Mouse (Mus musculus): Measurements from ENCODE around the gene Klhl26.

Gene Klhl26

DNA sequence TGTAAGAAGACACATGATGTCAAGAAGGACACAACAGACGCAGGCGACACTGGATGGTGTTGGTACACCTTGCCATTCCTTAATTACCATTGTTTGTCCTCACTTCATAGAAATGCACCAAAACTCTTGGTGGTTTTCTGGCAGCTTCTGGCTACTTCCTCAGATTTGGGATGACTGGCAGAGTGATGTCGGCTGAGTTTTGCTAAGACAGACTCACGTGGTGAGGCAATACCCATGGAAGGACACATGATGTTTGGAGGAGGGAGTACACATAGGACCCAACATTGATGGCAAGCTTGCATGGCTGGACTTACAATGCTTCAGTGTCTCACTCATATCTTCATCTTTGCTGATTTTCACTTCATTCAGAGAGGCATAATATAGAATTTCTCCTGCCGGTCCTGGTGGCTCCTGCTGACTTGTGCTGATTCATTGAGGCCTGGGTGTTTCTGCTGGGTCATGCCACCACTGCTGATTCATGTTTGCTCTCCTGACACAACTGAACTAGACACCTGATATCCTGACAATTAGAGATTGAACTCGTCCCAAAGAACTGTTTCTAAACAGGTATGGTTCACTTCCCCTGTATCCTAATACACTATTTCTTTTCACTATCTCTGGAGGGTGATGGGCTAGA is 62.3 kb downstream of the Klhl26 start:
- peak in 1 of 2 experiments; percentile 45 for DNase-seq (ENCODE audit: low spot score in 2 of 2)

GRCm38 (mm10) chr8:70410281-70410680 is 66.5 kb downstream of the Klhl26 start:
- DNase-seq (ENCODE audit: low spot score in 2 of 2), result no peak

GRCm38 (mm10) chr8:70409455-70409871 is 67.3 kb downstream of the Klhl26 start:
- DNase-seq (ENCODE audit: low spot score in 2 of 2), result no peak

- no peak for DNase-seq (ENCODE audit: low spot score in 2 of 2)
Observed at GRCm38 (mm10) chr8:70409019-70409418, 67.7 kb downstream of the Klhl26 start.

- DNase-seq (ENCODE audit: low spot score in 2 of 2), result no peak
Observed at GRCm38 (mm10) chr8:70408301-70408700, 68.5 kb downstream of the Klhl26 start.

DNA sequence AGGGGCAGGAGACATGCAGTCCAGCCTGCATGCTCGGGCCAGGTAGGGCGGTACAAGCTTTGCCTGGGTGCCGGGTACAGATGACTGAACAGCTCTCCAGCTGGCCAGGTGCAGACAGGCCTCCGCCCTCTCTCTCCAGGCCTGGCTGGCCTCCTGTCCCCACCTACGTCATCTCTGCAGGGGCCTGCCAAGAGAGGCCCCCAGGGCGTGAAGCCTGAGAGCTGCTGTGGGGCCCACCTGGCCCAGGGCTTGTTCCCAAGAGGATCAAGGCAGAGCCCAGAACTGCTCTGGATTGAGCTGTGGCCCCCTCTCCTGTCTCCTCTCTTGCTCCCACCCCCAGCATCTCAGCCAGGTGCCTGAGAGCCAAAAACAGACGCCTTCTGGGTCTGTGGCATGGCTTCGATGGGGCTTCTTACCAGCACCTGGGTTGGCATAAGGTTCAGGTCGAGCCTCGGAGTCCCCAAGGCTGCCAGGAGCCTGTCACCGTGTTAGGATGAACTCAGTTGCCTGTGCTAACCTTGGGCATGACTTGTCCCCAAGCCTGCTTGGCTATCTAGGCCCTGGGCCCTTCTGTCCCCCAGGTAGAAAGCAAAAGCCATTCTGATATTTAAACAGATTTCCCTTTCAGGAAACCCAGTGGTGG is 70.2 kb downstream of the Klhl26 start:
- no peak for DNase-seq (ENCODE audit: low spot score in 2 of 2)

DNA sequence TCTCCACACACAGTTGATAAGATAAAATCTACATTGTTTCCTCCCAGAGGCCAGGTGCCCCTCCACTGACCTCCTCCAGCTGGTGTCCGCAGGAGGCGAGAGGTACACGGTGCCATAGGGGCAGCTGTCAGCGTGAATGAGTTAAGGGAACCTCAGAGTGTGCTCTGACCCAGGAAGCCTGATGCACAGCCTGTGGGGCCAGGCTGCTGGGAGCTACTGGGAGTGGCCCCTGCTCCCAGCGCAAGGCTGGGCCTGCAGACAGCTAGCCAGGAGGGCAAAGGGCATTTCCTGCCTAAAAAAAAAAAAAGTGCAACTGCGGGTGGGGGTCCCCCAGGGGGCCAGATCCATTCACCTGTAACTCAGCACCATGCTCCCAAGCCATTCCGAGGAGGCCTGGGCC is 71.6 kb downstream of the Klhl26 start:
- no peak for DNase-seq (ENCODE audit: low spot score in 2 of 2)

- no peak for DNase-seq (ENCODE audit: low spot score in 2 of 2)
Observed at GRCm38 (mm10) chr8:70404212-70404611, 72.6 kb downstream of the Klhl26 start.

All from spleen, postnatal 10 days (tissue).